Mouse (Mus musculus) ES-Bruce4 (cell line): ENCODE data around the gene Abhd8. TPM values are rescaled to one million over a fixed set of nuclear protein-coding genes. Genes with fewer than 3 reads are reported as not detected.

Experiments
- H3K27ac ChIP-seq: 2 replicates; pipeline ENCODE4 v1.5.1; 2012; ENCODE audit warnings: low read length, inconsistent platforms; ENCODE audit not compliant: insufficient read depth
- H3K27me3 ChIP-seq: 2 replicates; pipeline ENCODE4 v1.6.1; 2012; ENCODE audit warnings: mild to moderate bottlenecking, low read length, inconsistent platforms; ENCODE audit not compliant: control insufficient read depth, poor library complexity, insufficient read depth, severe bottlenecking
- H3K36me3 ChIP-seq: 2 replicates; pipeline ENCODE4 v1.6.1; 2012; ENCODE audit warnings: inconsistent platforms, mild to moderate bottlenecking, low read length, moderate library complexity; ENCODE audit not compliant: control insufficient read depth, poor library complexity, insufficient read depth, severe bottlenecking
- H3K4me1 ChIP-seq: one replicate; pipeline ENCODE4 v1.8.1; 2011; ENCODE audit warnings: low read length; ENCODE audit not compliant: control insufficient read depth, insufficient read depth
- H3K4me3 ChIP-seq: 2 replicates; pipeline ENCODE4 v1.5.1; 2011; ENCODE audit warnings: low read depth, mild to moderate bottlenecking, low read length
- H3K9ac ChIP-seq: 2 replicates; pipeline ENCODE4 v1.6.1; 2012; ENCODE audit warnings: low read depth, mild to moderate bottlenecking, inconsistent platforms; ENCODE audit not compliant: poor library complexity, severe bottlenecking
- H3K9me3 ChIP-seq: replicated peaks from 2 replicates; pipeline ENCODE4 v1.6.1; 2012; ENCODE audit warnings: mild to moderate bottlenecking, low read length, inconsistent platforms; ENCODE audit not compliant: control insufficient read depth, poor library complexity, insufficient read depth, severe bottlenecking
- CTCF ChIP-seq: IDR thresholded peaks from one replicate; pipeline ENCODE4 v1.8.1; 2011; ENCODE audit warnings: low read depth, low read length
- EP300 ChIP-seq: IDR thresholded peaks from 2 replicates; pipeline ENCODE4 v1.6.1; 2011; ENCODE audit warnings: low read depth, low read length; ENCODE audit not compliant: insufficient read depth
- POLR2A ChIP-seq: IDR thresholded peaks from one replicate; pipeline ENCODE4 v1.8.1; 2011; ENCODE audit warnings: low read length; ENCODE audit not compliant: insufficient read depth
- polyA plus RNA-seq: library from polyadenylated mRNA; stranded (reverse); fragments of >200 nt; gene quantifications from 2 replicates; pipeline ENCODE4 v1.2.4, GENCODE M21; 2011; ENCODE audit warnings: low read depth; ENCODE audit not compliant: missing spikeins, insufficient read depth, insufficient read length

The Abhd8 gene
- polyA plus RNA-seq, 1 experiment: 10.1 TPM

GRCm38 (mm10) chr8:71484736-71485135, 21.3 kb upstream of the Abhd8 start:
- H3K4me1 ChIP-seq: no peaks in the 10 kb centered on the region
- TF ChIP-seq EP300 (no peak), POLR2A (no peak), CTCF (no peak)
- no peak overlapping the region for H3K27ac ChIP-seq
- H3K9me3 ChIP-seq: no peaks in the 10 kb centered on the region
- peak overlapping the region; percentile 23; the same call in 1 of the 2 replicates for H3K4me3 ChIP-seq
- no peaks in the 10 kb centered on the region for H3K27me3 ChIP-seq
- H3K36me3 ChIP-seq: no peaks in the 10 kb centered on the region
- no peak overlapping the region for H3K9ac ChIP-seq

- Histone ChIP-seq H3K27me3 (no peaks in the 10 kb centered on the region), H3K27ac (no peak overlapping the region), H3K36me3 (no peaks in the 10 kb centered on the region), H3K4me3 (no peak overlapping the region; the same call in 1 of the 2 replicates), H3K4me1 (no peaks in the 10 kb centered on the region), H3K9ac (no peak overlapping the region), H3K9me3 (no peaks in the 10 kb centered on the region)
- TF ChIP-seq EP300 (no peak; the same call in 1 of the 2 replicates), CTCF (no peak), POLR2A (no peak)
Measured at GRCm38 (mm10) chr8:71483932-71484331, 20.5 kb upstream of the Abhd8 start.

- H3K9me3 ChIP-seq: no peaks in the 10 kb centered on the region
- TF ChIP-seq POLR2A (no peak), CTCF (no peak), EP300 (no peak)
- H3K4me3 ChIP-seq: no peak overlapping the region
- no peak overlapping the region for H3K27ac ChIP-seq
- no peaks in the 10 kb centered on the region for H3K27me3 ChIP-seq
- no peak overlapping the region for H3K9ac ChIP-seq
- H3K36me3 ChIP-seq: peaks cover 7% of the 10 kb centered on the region; the same call in 1 of the 2 replicates
- no peaks in the 10 kb centered on the region for H3K4me1 ChIP-seq
Measured at GRCm38 (mm10) chr8:71478943-71479342, 15.5 kb upstream of the Abhd8 start.

GRCm38 (mm10) chr8:71477196-71477845, 13.9 kb upstream of the Abhd8 start:
- Histone ChIP-seq H3K4me3 (peak overlapping the region; percentile 10), H3K36me3 (peaks cover 7% of the 10 kb centered on the region), H3K9me3 (no peaks in the 10 kb centered on the region), H3K27ac (no peak overlapping the region), H3K9ac (peak overlapping the region; percentile 87), H3K27me3 (no peaks in the 10 kb centered on the region), H3K4me1 (no peaks in the 10 kb centered on the region)
- no peak for TF ChIP-seq EP300
- TF ChIP-seq CTCF: peak; percentile 87

GRCm38 (mm10) chr8:71476099-71476940, 12.9 kb upstream of the Abhd8 start:
- TF ChIP-seq POLR2A: no peak
- no peak for TF ChIP-seq CTCF
- no peak for TF ChIP-seq EP300
- Histone ChIP-seq H3K9ac (peak overlapping the region; percentile 87), H3K36me3 (peaks cover 7% of the 10 kb centered on the region)

GRCm38 (mm10) chr8:71475702-71476075, 12.2 kb upstream of the Abhd8 start:
- Histone ChIP-seq H3K9ac (peak overlapping the region; percentile 87), H3K9me3 (no peaks in the 10 kb centered on the region), H3K4me3 (peak overlapping the region; percentile 77), H3K4me1 (no peaks in the 10 kb centered on the region), H3K27ac (no peak overlapping the region), H3K36me3 (peaks cover 7% of the 10 kb centered on the region), H3K27me3 (no peaks in the 10 kb centered on the region)
- no peak for TF ChIP-seq EP300
- no peak for TF ChIP-seq CTCF
- TF ChIP-seq POLR2A: no peak

More at GRCm38 (mm10) chr8:71476099-71476940, 12.9 kb upstream of the Abhd8 start:
- Histone ChIP-seq H3K4me3 (peak overlapping the region; percentile 77), H3K9me3 (no peaks in the 10 kb centered on the region), H3K27me3 (no peaks in the 10 kb centered on the region), H3K4me1 (no peaks in the 10 kb centered on the region), H3K27ac (no peak overlapping the region)
